Mouse (Mus musculus) myocyte (in vitro differentiated cells): ENCODE results near the gene Colgalt2. TPM values are rescaled to one million over a fixed set of nuclear protein-coding genes. Genes with fewer than 3 reads are reported as not detected.
"Not testable (repeated sequence)": the region's sequence is repeated elsewhere in the genome, so short reads cannot be mapped to it uniquely, and the experiment has no call there.

ENCODE experiments used
- H3K27me3 ChIP-seq: one replicate; pipeline ENCODE4 v1.6.1; 2011; ENCODE audit not compliant: control insufficient read depth, insufficient read depth, insufficient read length
- H3K36me3 ChIP-seq: one replicate; pipeline ENCODE4 v1.6.1; 2011; ENCODE audit not compliant: control insufficient read depth, insufficient read depth
- H3K4me2 ChIP-seq: one replicate; pipeline ENCODE4 v1.6.1; 2011; ENCODE audit warnings: low read depth, control low read depth
- H3K4me3 ChIP-seq: one replicate; pipeline ENCODE4 v1.5.1; 2011; ENCODE audit warnings: mild to moderate bottlenecking, control low read depth, moderate library complexity
- H3K79me2 ChIP-seq: one replicate; pipeline ENCODE4 v1.6.1; 2011; ENCODE audit not compliant: control insufficient read depth, insufficient read depth
- H3ac ChIP-seq: one replicate; pipeline ENCODE4 v1.6.1; 2011; ENCODE audit not compliant: control insufficient read depth, insufficient read length
- CEBPB ChIP-seq: IDR thresholded peaks from 2 replicates; pipeline ENCODE4 v1.6.1; 2011; ENCODE audit warnings: mild to moderate bottlenecking, moderate library complexity; ENCODE audit not compliant: poor library complexity, insufficient read depth, severe bottlenecking
- E2F4 ChIP-seq: IDR thresholded peaks from one replicate; pipeline ENCODE4 v1.6.1; 2011; ENCODE audit warnings: mild to moderate bottlenecking, control low read depth, moderate library complexity; ENCODE audit not compliant: insufficient read depth
- MAX ChIP-seq: IDR thresholded peaks from one replicate; pipeline ENCODE4 v1.6.1; 2011; ENCODE audit warnings: low read depth, mild to moderate bottlenecking, control low read depth
- MYOD1 ChIP-seq, 3 experiments: IDR thresholded peaks; one replicate each; pipeline ENCODE4 v1.6.1; 2011; ENCODE audit warnings: control low read depth in 2 of 3, low read depth in 2 of 3, mild to moderate bottlenecking in 2 of 3, moderate library complexity in 1 of 3; ENCODE audit not compliant: insufficient read length in 2 of 3, control insufficient read depth in 1 of 3
- MYOG ChIP-seq, 3 experiments: IDR thresholded peaks; one replicate each; pipeline ENCODE4 v1.6.1; 2011; ENCODE audit warnings: control low read depth in 2 of 3, low read depth in 2 of 3, mild to moderate bottlenecking in 2 of 3; ENCODE audit not compliant: insufficient read length in 2 of 3, control insufficient read depth in 1 of 3, insufficient read depth in 1 of 3
- POLR2A ChIP-seq: IDR thresholded peaks from one replicate; pipeline ENCODE4 v1.6.1; 2011; ENCODE audit warnings: low read depth, mild to moderate bottlenecking, control low read depth, moderate library complexity; ENCODE audit not compliant: insufficient read length
- POLR2AphosphoS2 ChIP-seq: IDR thresholded peaks from one replicate; pipeline ENCODE4 v1.6.1; 2011; ENCODE audit warnings: low read depth, control low read depth; ENCODE audit not compliant: insufficient read length
- REST ChIP-seq: IDR thresholded peaks from one replicate; pipeline ENCODE4 v1.6.1; 2011; ENCODE audit warnings: mild to moderate bottlenecking, control low read depth, moderate library complexity; ENCODE audit not compliant: insufficient read depth, insufficient read length
- SRF ChIP-seq: IDR thresholded peaks from one replicate; pipeline ENCODE4 v1.6.1; 2011; ENCODE audit warnings: low read depth; ENCODE audit not compliant: control insufficient read depth, insufficient read length
- TCF12 ChIP-seq: IDR thresholded peaks from one replicate; pipeline ENCODE4 v1.6.1; 2011; ENCODE audit warnings: mild to moderate bottlenecking, control low read depth; ENCODE audit not compliant: poor library complexity, insufficient read depth, severe bottlenecking
- TCF3 ChIP-seq: IDR thresholded peaks from one replicate; pipeline ENCODE4 v1.6.1; 2011; ENCODE audit warnings: low read depth, control low read depth; ENCODE audit not compliant: insufficient read length
- USF1 ChIP-seq: IDR thresholded peaks from one replicate; pipeline ENCODE4 v1.6.1; 2011; ENCODE audit warnings: low read depth, mild to moderate bottlenecking, control low read depth, moderate library complexity
- polyA plus RNA-seq: library from polyadenylated mRNA; unstranded; fragments of >200 nt; fragmentation: generic; extraction: Trizol; gene quantifications from one replicate; pipeline ENCODE4 v1.2.1, GENCODE M21; 2012; ENCODE audit warnings: missing spikeins

Colgalt2 gene
- polyA plus RNA-seq, 1 experiment, result not detected

DNA sequence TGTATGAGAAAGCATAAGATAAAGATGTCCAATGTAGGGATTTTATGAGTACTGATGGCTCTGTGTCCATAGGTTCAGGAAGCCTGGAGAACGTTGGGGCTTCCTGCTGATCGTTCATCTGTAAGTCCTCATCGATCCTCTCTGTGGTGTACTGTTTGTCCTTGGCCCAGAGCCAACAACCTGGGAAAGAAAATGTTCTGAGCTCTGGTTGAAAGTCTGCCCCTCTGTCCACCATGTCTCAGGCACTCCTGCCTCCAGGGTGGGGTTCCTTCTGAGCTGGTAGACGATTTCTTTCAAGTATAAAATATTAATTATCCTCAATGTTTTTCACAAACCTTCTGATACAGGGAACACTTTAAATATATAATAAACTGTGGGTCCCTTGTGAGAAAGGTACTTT is 34.5 kb downstream of the Colgalt2 start:
- no peaks in the 10 kb centered on the region for H3K36me3 ChIP-seq
- no peak overlapping the region for H3ac ChIP-seq
- H3K4me3 ChIP-seq, result no peak overlapping the region
- H3K4me2 ChIP-seq, result no peak overlapping the region
- peaks cover 13% of the 10 kb centered on the region for H3K27me3 ChIP-seq
- TF ChIP-seq MAX, result no peak
- H3K79me2 ChIP-seq, result no peaks in the 10 kb centered on the region

DNA sequence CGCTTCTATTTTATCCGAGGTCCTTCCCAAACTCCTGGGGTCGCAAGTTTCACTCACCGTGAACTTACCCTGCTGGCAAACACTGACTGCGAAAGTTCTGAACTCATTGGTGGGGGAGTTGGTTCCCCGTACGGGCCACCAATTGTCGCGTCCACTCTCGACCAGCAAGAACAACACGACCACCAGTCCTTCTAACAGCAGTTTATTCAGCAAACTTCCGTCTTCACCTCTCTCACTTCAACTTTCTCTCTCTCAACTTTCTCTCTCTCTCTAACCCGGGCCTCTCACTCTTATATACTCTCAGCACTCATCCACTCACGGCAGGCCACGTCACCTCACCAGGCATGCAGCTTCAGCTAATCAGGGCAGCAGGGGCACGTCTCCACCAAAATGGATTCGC is 37.9 kb downstream of the Colgalt2 start:
- H3K79me2 ChIP-seq, H3K36me3 ChIP-seq, H3ac ChIP-seq: not testable (repeated sequence)
- Histone ChIP-seq H3K27me3 (peaks cover 19% of the 10 kb centered on the region), H3K4me3 (peak overlapping the region; percentile 22), H3K4me2 (peak overlapping the region; percentile 64)

DNA sequence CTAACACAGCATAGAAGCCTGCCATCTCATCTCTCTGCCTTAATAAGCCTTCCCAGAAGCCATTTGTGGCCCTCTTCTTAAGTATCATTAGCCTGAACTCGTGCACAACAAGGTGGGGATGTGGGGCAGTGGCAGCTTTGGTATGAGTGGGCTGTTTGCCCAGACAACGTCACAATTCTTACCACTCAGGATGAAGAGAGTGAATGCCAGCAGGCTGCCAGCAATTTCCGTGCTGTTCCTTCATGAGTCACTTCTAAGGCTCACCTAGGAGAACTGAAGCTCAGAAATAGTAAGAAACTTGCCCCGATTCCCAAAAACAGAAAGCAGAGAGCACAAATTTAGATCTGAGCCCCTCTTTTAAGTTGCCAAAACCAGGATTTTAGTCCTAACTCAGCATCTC is 39.8 kb downstream of the Colgalt2 start:
- Histone ChIP-seq H3K36me3 (no peaks in the 10 kb centered on the region), H3ac (no peak overlapping the region), H3K4me3 (no peak overlapping the region), H3K4me2 (no peak overlapping the region), H3K79me2 (no peaks in the 10 kb centered on the region), H3K27me3 (peaks cover 10% of the 10 kb centered on the region)
- TF ChIP-seq REST (no peak), SRF (no peak), TCF12 (no peak), TCF3 (no peak), E2F4 (no peak), MYOD1 (IDR thresholded peaks at IDR 0.05; ENCODE audit: control insufficient read depth in 1 of 3, insufficient read length in 2 of 3, low read depth in 2 of 3) (no peak), POLR2A (no peak)

GRCm38 (mm10) chr1:152439874-152440273 is 40.2 kb downstream of the Colgalt2 start:
- no peak for TF ChIP-seq MAX
- TF ChIP-seq USF1, result no peak
- TF ChIP-seq TCF12, result no peak
- TF ChIP-seq SRF, result no peak
- Histone ChIP-seq H3K27me3 (peaks cover 14% of the 10 kb centered on the region), H3K4me3 (no peak overlapping the region), H3K36me3 (no peaks in the 10 kb centered on the region), H3K4me2 (no peak overlapping the region), H3K79me2 (no peaks in the 10 kb centered on the region), H3ac (no peak overlapping the region)

DNA sequence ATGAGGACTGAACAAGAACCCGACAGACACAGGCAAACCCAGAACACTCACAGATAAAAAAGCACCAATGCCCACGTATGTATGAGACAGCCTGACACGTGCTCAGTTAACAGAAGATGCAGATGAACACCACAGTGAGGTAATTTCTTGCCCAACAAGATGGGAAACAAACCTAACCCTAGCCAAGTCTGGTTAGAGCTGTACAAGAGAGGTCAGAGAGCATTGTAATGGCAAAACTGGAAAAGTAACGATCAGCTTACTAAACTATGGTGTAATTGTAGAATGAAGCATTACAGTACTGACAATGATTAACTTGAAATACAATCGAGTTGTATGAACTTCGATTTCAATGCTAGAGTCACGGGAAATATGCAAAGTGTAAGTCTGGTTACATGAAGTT is 45.0 kb downstream of the Colgalt2 start:
- TF ChIP-seq REST, result no peak
- TF ChIP-seq MYOG (IDR thresholded peaks at IDR 0.05; ENCODE audit: control insufficient read depth in 1 of 3, insufficient read depth in 1 of 3, insufficient read length in 2 of 3, low read depth in 2 of 3), result no peak
- TF ChIP-seq MAX, result no peak
- no peak for TF ChIP-seq POLR2A
- no peak for TF ChIP-seq POLR2AphosphoS2
- TF ChIP-seq SRF, result no peak
- no peak for TF ChIP-seq TCF12
- TF ChIP-seq TCF3, result no peak
- no peak for TF ChIP-seq E2F4
- no peak for TF ChIP-seq CEBPB
- TF ChIP-seq MYOD1 (IDR thresholded peaks at IDR 0.05; ENCODE audit: control insufficient read depth in 1 of 3, insufficient read length in 2 of 3, low read depth in 2 of 3), result no peak
- no peak for TF ChIP-seq USF1
- H3K27me3 ChIP-seq, result peaks cover 32% of the 10 kb centered on the region
- H3ac ChIP-seq, result no peak overlapping the region
- no peak overlapping the region for H3K4me2 ChIP-seq
- no peaks in the 10 kb centered on the region for H3K36me3 ChIP-seq
- H3K4me3 ChIP-seq, result no peak overlapping the region
- H3K79me2 ChIP-seq, result no peaks in the 10 kb centered on the region

DNA sequence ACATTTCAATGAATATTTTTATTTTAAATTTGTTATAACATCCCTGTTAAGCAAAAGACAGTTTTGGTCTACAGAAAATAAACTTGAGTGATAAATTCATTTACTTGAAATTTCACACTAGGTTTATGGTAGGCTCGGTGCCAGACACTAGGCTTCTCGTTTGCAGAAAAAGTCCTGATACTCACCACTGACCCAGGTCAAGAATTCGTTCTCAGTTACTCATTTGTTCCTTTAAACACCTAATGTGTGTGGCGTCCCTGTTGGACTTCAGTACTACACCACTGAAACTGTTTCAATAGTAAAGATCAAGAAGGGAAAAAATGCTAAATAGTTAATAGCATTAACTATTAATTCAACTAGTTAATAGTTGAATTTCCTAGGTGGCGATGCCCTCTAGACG is 46.3 kb downstream of the Colgalt2 start:
- Histone ChIP-seq H3ac (no peak overlapping the region), H3K4me2 (no peak overlapping the region), H3K36me3 (no peaks in the 10 kb centered on the region), H3K27me3 (peaks cover 26% of the 10 kb centered on the region), H3K4me3 (no peak overlapping the region), H3K79me2 (no peaks in the 10 kb centered on the region)
- TF ChIP-seq E2F4 (no peak), POLR2A (no peak), SRF (no peak), TCF12 (no peak), MAX (no peak), REST (no peak)
